Mouse (Mus musculus) lung, postnatal 36 days (tissue): Measurements from ENCODE around the gene F2r.

Source experiments
- DNase-seq: peaks from one replicate; pipeline ENCODE4 v3.0.0; 2022; ENCODE audit warnings: mixed read lengths

F2r gene

DNA sequence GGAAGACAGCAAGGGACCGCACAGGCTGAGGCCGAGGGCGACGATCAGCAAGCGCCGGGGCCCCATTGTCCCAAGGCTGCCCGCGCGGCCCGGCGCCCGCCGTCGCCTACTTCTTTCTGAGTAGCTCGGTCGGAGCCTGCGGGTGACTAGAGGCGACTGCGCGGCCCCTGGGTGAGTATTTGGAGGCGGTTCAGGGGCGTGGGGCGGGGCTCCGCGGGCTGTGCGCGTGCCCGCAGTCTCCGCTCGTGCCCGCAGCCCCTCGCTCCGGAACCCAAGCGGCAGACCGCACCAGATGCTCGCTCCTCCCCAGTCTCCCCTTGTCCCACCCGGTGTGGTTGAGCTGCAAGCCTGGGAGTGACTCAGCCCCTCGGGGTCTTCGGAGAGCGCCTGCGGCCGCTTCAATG is at the start of gene F2r:
F2r (minus strand) TSS at position 179 of the 404 bp plus-strand sequence.
- peak; percentile 91 for DNase-seq

DNA sequence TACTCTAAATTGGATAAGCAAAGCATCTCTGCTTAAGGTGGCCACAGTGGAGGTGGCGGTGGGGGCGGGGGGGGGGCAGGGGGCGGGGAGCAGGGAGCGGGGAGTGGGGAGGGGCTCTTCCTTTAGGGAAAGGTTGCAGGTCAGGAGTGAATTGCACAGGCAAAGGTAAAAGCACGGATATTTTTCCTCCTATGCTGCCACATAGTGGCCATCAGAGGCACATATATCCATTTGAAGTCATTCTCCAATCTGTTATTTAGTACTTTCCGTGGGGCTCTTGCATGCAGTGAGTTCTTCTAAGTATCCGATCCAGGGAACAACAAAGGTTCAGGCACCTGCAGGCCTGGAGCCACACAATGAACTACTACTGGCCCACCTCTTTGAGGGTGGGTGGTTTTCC is 49.0 kb upstream of the F2r start:
- DNase-seq, result peak; percentile 65

DNA sequence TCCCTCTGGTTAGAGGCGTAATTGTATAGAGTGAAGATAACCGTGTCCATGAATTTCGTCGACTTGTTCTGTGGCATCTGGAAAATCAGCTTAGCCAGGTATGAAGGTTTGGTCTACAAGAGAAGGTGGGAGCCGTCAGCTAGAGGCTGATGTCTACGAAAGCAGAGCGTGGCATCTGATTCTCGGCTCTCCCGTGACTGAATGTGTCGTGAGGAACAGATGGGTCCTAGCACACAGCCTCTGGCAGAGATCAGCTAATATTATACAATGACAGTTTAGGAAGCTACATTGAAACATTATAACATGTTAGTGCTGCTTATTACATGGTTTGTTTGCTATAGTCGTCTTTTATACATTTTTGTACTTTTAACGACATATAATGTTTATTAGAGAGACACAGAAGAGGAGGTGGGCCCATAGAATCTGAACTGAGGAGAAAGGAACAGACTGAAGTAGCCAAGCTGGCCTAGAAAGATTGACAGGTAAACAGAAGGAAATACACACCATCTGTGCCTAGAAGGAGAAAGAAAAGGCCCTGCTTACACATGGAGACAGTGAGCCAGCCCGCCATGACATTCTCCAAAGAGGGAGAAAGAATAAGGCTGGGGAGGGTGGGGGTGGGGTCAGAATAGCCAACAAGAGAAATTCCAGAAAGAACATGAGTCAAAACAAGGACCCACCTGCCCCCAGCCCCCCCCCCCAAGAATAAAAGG is 47.5 kb upstream of the F2r start:
- DNase-seq, result no peak

DNA sequence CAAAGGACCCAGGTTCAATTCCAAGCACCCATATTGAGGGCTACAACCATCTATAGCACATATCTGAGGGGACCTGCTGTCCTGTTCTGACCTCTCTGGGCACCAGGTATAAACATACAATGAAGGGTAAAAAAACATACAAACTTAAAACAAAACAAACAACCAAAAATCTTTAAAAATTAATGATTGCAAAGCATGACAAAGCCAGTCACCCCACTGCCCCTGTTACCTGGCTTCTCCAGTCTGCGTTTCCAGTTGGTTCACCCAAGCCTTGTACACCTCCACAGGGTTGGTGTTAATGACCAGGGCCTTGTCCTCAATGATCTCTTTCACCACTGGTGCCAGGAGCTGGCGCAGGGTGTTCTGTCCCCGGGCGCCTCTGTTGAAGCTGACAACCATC is 45.5 kb upstream of the F2r start:
- DNase-seq, result no peak

DNA sequence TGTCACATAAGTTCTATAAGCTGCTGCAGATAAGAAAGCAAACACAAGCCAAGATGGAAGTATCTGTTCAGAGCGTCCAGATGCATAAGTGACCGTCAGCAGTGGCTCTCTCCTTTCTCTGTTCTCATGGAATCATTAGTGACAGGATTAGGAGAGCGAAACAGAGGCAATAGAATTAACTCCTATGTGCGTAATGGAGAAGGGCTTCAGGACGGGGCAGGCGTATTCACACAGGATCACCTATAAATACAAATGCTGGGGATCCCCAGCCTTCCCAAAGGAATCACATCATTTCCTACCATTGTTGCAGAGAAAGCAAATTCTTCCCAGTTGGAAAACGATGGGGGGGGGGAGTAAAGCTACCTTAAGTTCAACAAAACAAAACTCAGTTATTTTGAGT is 41.1 kb upstream of the F2r start:
- DNase-seq, result no peak

DNA sequence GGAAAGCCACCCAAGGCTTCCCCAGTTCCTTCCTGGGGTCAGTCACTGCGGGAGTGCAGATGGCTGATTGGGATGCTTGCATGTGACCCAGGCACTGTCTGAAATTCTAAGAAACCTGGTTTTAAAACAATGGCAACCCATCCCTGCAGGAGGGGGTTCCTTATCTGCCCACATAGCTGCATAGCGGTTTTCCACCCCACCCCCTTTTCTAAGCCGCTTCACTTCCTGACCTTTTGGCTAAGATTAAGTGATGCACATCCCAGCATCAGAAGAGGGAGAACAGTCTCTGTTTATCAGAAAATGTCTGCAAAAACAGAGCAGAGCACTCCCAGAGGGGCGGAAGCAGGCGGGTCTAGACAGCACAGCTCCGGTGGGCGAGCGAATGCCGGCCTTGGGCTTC is 38.9 kb upstream of the F2r start:
- no peak for DNase-seq

DNA sequence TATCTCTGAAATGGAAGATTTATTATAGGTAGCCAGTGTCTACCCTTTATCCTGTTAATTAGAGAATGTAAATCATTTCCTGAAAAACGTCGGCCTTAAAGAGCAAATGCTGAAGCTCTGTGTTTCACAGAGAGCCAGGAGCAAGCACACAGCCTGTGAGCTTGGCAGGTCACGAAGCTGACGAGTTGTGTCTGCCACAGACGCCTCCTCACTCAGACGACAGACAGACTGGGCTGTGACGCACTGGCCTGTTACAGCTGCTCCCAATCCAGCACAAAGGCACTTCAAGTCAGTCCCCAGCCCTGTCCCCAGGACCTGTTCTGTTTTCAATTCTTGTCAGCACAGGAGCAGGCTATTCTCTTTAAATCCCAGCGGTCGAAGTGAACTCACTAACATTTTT is 37.0 kb upstream of the F2r start:
- peak; percentile 29 for DNase-seq

DNA sequence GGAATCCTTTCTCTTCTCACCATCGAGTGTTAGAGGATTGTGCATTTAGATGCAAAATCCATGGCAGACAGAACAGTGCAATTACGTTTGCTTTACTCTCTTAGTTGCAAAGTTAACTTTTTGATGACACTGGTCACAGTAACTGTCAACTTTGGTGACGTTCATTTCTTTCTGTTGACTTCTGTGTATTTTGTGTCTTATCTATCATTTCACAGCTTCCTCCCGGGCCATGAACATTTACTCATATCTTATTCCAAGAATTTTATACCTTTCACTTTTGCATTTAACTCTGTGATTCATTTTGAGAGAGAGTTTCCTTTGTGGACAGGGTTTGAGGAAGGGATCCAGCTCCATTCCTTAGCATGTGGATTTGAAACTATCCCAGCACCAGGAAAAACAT is 35.4 kb upstream of the F2r start:
- no peak for DNase-seq

DNA sequence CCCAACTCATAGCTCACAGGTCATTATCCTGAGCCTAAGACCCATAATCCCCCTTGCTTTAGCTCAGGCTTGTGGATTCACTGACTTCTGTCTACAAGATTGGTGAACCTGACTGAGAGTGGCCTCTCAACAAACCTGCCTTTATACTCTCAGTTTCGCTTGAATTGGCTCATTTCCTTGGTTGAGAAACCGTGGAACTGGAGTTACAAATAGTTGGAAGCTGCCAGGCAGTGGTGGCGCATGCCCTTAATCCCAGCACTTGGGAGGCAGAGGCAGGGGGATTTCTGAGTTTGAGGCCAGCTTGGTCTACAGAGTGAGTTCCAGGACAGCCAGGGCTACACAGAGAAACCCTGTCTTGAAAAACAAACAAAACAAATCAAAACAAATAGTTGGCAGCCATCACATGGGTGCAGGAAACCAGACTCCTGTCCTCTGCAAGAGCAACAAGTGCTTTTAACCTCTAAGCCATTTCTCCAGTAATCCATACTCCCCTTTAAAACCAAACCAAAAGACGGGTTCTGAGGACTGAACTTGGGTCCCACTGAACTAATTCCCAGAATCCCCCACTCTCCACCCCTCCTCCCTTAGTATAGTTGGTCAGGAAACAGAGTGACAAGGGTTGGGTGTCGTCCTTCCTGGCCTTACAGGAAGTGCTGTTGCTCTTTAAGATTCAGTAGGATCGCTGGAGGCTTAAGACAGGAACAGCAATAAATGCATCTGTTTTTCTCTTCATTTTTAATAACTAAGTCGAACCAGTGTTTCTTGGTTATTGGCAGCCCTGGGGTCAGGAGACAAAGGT is 33.8 kb upstream of the F2r start:
- DNase-seq, result no peak

DNA sequence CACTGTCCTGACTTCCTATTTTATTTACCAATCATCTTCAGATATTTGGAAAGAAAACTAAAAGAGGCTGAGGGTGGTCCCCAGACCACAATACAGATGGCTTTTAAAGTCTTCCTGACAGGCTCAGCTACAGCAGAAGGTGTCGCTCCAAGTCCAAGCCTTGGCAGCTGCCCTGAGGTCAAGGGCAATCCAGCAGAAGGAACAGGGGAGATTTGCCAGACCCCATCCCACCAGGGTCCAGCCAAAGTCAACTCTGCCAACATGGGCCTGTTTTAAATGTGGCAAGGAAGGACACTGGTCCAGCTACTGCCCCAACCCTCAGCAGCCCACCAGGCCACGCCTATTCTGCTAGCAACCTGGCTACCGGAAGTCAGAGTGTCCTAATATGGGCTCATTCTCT is 31.7 kb upstream of the F2r start:
- no peak for DNase-seq

DNA sequence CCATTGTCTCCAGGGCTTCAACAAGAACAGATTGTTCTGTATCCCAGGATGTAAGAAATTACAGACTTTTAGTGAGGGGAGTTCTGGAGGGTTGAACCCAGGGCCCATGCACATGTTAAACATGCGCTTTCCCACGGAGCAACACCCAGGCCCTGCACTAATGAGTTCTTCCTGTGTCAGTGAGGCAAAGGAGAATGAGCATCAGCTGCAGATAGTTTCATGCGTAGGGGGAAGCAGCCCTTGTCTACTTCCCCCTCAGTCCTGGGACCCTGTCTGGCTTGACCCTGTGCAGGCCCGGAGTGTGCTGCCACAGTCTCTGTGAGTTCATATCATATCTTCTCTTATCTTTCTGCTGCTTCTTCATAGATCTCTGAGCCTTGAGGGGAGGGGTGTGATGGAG is 29.0 kb upstream of the F2r start:
- no peak for DNase-seq

DNA sequence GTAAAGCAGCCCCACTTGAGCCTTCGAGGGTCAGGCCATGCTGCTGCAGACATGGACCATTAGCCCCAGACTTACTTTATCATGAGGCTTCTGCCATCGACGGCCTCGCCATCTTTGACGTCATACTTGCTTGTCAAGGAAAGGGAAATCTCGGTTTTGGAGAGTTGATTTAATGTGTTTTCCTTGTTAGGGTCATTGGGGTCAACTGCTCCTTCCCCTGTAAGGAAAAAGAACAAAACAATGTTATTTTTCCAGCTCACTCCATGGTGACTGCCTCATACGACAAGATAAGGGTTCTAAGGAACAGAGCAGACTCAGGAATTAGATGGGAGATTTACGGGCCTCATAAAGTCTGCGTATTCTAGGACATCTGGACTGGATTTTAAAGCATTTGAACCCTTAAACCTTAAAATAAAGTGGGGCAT is 28.4 kb upstream of the F2r start:
- no peak for DNase-seq

DNA sequence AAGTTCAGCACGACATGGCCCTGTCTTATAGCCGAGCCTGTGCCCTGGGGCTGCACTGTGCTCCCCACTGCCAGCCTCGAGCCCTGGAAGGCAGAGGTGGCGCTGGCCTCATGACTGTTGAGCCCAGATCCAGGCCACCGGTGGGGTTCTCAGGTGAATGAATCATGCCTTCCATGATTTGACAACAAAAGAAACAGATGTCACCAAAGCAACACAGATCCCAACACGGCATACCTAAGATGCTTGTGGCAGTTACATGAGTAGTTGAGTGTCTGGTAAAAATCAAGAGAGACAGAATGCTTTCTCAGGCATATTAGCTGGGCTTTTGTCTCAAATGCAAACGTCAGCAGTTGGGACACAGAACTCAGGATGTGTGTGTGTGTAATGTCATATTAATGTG is 25.5 kb upstream of the F2r start:
- no peak for DNase-seq

DNA sequence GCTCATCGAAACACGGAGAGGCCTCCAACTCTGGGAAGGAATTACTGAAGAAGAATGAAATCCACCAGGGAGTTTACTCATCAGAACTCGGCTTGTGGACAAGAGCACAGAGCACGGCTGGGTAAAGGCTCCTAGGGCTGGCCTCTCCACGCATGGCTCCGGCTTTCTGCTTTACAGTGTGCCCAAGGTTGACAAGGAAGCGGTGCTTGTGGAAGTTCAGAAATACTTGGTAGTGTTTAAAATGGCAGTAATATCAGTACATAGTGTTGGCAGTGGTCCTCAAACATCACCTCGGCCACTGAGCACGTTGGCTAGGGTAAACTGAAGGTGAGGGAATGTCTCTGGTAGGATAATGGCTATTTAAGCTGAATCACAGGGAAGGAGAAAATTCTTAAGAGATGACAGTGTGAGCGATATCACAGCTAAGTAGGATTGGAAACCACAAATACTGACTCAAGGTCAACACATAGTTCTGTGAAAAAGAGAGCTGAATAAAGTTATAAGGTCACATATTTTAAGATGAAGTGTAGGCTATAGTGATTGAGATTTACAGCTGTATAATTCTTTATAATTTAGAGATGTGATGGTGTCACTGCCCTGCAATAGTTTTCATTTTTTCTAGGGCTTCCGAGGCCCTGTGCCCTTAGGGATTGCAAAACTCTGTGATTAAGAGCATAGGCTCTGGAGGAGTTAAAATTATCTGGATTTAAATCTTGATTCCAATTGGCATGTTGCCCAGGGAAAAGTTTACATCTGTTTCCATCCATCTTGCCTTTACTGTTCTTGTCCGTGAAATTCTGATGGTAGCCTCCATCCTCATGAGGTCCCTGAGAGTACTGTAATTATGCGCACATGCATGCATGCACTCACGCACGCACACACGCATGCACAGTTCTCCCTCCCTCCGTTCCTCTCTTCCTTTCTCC is 23.0 kb upstream of the F2r start:
- DNase-seq, result no peak

DNA sequence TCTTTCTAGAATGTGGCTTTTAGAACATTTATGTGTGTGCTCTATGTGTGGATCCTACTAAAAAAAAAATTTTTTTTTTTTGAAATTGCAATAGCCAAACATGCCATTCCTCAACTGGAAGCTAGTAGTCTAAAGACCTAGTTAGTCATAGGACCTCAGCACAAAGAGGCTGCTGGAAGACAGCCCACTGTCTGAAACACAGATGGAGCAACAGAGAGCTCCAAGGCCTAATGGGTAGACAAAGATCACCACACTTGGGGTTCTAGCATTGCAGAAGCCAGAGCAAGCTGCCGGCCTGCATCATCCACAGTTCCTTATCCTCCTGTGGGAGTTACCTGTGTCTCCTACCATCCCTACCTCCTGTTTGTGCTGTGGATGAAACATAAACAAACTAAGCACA is 22.1 kb upstream of the F2r start:
- no peak for DNase-seq

DNA sequence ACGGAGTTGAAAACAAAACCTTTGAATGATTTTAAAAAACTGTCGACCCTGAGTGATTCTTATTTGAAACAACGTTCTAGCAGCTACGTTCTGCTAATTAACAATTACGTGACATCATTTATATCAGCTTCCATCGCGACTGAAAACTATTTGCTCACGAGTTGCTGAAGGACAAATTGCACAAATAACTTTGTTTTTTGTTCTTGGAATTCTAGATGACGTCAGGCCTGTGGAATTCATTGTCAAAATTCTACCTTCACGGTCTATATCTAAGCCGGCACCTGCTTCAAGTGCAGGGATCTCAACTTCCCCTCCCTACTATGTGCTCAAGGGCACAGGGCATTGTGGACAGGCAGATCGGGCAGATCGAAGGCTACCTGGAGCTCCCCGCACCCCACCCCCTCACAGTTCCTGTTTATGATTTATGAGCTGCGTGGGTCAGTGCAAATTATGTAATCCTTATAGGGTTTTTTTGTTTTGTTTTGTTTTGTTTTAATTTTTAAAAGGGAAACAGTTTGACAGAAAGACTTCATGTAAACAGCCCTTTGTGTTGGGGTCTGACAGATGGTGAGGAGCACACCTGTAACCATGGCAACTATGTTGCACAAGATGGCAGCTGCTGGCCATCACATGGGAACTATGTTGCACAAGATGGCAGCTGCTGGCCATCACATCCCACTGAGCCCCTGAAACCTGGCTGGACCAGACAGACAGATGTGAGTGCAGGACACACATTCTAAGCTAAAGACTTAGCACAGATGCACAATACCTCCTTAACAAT is 21.2 kb upstream of the F2r start:
- peak; percentile 70 for DNase-seq

DNA sequence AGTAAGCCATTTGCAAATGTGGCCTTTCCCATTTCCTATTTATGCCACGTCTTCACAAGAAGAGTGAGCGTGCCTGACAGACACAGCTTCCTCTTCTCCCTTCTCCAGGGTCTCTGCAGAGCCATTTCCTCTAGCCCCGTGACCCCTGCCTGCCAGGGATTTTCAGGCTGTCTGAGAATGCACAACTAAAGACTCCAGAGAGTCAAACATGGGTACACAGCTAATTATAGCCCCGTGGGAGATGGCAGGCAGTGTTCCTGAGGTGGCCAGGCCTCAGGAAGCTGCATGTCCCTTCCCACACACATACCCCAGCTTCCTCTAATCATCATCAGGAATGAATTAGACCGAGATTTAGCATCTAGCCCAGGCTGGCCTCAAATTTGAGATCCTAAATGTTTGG is 20.6 kb upstream of the F2r start:
- peak; percentile 55 for DNase-seq

DNA sequence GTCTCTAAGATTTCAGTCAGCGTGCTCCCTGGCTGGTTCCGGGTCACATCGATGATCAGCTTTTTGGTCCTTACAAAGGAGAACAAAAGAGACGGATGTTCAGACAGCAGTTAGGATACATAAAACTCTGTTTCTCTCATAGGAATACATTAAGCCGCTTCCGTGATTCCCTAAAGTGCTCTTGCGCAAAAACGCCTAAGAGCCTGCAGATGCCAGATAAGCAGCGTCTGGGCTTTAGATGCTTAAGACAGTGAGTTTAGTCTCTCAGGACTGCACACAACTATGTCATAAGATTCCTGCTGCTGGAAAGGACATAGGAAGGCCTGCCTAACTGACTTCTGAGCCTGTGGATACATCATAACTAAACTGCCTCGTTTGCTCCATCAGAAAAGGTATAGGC is 19.4 kb upstream of the F2r start:
- DNase-seq, result no peak

DNA sequence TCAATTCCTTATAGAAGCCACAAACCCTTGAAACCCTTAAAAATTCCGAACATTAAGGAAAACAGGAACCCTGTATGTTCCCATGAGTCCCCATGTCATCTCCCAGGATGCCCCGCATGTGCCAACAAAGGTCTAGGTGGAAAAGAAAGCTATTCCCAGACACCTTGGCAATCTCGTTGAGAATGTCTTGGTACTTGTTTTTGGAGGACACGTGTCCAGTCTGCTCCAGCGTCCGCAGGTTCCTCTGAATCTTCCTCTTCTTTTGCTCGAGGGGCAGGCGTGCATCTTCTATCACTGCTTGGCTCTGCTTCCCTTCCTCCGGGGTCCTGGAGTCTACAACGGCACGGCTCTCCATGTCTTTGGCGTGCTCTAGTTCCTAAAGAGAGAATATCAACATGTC is 17.0 kb upstream of the F2r start:
- no peak for DNase-seq

DNA sequence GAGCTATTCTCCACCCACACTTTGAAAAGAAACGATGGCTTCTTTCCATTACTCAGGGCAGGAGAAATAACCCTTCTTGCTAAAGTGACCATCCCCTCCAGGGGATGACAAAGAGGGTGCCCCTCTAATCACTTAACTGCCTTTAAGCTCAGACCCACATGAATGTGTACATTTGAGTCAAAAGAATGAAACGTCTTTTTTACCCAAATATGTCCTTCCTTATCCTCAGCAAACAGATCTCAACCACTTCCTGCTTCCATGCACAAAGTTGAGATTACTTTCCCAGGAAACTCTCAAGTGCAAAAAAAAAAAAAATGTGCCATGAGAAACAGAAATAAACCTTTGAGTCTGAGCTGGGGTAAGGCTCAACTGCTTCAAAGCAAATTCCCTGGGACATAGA is 16.2 kb upstream of the F2r start:
- no peak for DNase-seq

DNA sequence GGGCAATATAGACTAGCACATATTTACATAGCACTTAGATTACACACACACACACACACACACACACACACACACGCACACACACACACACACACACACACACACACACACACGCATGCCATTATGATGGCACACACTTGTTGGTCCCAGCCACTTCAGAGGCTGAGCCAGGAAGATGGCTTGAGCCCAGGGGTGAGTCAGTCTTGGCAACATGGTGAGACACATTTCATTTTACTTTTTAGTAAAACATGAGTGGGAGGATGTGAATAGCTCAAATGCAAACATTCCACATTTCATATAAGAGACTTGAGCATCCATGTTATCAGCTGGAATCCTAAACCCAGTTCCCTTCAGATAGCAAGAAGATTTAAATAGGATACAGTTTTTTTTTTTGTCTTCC is 15.1 kb upstream of the F2r start:
- no peak for DNase-seq

DNA sequence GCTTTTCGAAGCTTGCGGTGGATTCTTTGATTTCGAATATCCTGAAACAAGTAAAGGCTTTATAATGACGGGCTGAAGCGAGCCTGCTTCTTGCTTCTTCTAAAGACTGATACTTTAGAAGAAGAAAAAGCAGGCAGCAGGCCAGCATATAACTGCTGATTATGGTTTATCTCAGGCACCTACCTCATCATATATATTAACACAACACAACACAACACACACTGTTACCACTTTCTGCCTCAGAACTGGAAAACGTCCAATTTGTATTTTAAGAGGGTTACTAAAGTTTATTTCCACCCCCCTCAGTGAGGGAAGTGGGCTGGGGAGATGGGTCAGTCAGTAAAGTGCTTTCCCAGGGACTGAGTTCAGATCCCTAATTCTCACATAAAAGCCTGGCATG is 13.9 kb upstream of the F2r start:
- no peak for DNase-seq

DNA sequence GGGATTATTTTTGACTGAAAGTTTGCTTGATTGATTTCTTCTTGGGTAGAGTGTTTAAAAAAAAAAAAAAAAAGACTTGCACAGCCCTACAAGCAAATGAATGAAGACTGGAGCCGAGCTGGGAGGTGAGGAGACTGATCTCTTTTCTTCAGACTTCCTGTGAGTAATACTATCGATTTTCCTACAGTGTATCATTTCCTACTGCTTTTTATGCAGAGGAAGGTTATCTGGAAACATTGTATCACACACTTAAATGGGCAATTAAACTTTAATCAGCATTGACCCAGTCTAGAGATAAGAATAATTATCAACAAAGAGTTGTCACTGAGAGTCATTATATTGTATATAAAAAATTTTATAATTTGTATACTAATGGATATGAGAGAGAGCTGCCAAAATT is 12.5 kb upstream of the F2r start:
- no peak for DNase-seq
